Mouse (Mus musculus): ENCODE measurements around the gene Tiprl.
A peak's percentile ranks its signal among the peaks of the same experiment; 100 is the strongest.

The Tiprl gene

DNA sequence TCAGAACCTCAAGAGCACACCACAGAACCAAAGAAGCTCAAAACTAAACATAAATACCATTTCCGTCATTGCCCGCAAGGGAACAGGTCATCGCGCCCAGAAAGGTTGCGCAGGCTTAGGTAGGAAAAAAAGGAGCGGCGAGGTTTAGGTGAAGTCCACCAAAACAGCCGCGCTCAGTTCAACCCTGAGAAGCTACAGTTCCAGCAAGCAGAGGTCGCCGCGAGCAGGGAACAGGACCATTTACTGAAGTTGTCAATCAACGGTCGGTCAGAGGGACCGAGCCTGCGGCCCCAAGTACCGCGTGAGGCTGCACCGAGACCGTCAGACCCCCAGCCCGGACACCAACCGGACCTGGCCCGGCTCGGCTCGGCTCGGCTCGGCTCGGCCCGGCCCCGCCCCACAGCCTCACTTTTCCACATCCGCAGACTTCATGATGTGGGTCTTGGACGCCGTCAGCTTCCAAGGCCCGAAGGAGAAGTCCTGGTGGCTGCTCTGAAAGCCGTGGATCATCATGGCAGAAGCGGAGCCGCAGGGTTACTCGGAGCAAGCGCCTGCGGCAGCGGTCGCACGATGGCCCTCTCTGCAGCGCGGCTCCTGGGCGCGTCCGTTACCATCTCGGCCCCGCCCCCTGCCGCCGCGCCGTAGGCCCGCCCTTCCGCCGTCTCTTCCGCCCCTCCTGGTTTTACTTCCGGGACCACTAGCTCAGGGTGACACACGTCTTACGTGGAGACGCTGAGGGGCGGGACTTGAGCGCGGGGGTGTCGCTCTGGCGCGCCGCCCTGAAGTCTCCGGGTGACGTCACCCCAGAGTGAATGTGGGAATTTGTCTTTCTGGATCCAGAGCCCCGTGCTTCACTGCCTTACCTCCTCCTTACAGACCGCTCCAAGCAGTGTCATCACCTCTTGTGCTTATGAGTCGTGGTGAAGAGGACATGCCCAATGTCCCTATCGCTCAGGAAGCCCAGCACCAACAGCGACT, at the start of gene Tiprl:
Gene Tiprl, minus strand, starts transcription at position 676 of the 978 bp plus-strand sequence.
- DNase-seq (ENCODE audit: low spot score in 2 of 2) = peak; percentile 92 to 94

DNA sequence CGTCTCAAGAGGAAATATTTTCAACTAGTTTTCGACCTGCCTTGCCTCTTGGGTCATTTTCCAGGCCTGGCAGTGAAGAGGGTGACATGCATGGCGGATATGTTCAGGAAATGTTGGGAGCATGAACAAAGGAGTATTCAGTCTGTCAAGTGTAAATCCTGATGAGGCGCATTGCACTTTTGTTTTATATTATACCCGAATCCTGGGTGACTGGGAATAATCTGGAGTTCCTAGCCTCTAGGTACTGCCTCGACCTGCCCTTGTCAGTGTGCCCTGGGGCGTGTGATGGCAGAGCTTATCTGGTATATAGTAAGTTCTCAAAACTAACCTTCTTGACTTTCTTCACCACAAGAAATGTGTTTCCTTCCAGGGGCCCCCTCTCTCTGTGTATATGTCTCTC, 47.3 kb upstream of the Tiprl start:
- no peak for DNase-seq (ENCODE audit: low spot score in 2 of 2)

DNA sequence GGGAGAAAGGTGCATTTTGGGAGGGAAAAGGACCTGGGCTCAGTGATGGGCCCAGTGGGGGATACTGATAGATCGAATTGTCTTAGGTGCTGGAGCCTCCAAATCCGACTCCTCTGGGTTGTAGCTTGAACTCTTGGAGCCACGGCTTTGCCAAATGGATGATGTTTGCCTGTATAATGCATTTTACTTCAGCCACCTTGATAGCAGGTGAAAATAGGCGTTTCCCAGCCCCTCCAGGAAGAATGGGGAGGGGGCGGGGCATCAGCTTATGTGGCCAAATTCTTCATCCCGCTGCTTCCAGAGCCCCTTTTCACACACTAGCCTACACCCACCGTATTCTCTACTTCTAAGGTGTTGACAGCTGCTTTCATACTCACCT, 46.2 kb upstream of the Tiprl start:
- no peak for DNase-seq (ENCODE audit: low spot score in 2 of 2)

DNA sequence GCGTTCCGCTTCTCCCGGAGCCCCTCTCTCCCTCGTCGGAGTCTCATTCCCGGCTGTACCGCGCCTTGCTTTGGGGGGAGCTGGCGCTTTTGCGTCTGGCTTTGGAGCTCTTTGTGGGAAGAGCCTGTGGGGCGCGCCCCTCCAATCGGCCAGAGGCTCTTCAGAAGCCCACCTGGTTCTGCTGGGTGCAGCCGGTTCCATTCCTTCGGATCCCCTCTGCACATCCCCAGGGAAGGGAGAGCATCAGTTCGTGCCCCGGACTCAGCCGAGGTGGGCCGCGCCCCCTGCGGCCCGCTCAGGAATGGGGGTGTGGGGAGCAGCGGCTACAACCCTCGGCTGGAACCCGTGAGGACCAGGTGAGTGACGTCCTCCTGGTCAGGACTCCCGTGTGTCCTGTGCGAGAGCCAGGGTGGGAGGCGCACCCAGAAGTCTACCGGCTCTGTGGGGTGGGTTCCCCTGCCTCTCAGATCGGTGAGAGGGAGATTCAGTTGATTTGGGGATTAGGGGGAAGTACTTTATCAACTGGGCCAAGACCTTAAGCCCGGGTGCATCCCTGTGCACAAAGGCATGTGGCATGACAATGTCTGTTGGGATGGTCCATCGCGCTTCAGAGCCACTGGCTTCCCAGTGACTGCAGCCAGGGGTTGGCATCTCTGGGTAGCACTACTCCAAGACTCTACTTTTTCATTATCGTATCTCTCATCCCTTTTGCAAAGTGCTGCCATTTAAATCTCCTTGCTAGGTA, 45.6 kb upstream of the Tiprl start:
- peak in 1 of 2 experiments; percentile 3 for DNase-seq (ENCODE audit: low spot score in 2 of 2)

DNA sequence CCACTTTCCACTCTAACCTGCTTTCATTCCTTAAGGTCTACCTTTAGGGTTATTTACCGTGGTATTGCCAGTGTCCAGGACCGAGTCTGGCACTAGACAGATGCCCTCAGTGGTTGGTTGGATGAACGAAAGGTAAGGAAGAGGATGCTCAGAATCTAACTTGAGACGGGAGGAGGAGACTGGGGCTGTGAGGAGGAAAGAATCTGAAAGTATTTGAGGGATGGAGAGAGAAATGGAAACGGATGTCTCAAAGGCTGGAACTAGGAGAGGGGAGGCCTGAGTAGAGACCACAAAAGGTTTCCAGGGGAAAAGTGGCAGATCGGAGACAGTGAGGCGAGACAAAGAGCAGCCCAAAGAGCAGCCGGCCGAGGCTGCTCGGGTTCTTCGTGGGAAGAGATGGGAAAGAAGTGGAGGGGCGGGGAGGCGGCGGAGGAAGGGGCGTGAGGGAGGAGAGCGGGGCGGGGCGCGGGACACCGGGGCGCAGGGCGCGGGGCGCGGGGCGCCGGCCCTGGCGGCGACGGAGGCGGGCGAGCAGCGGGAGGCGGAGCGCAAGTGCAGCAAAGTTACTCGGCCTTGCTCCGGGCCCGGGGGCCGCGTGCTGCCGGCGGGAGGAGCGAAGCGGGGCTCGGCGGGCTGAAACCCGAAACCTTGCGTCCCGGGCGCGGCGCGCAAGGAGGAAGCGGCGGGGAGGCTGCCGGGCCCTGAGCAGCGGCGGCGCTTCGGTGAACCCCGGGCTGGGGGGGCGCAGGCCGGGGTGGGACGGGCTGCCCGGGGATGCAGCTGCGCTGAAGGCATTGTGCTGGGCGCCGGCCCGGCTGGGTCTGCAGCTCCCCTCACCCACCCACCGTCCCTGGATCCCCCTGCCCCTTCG, 44.8 kb upstream of the Tiprl start:
- DNase-seq (ENCODE audit: low spot score in 2 of 2) = no peak

DNA sequence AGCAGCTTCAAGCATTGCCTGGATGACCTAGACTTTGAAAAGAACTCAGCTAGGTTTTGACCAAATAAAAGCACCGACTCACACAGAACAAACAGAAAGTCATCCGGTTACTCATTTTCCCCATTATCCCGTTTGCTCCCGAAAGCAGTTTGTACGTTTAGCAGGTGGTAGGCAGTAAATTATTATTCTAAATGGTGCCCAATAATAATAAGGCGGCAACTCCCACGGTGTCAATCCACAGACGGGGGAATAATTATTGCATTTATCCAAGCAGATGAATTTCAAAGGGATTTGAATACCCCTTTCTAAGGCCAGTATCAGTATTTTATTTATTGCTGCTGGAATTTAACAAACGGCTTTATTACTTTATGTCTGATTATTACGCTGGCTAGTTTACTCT, 43.9 kb upstream of the Tiprl start:
- no peak for DNase-seq (ENCODE audit: low spot score in 2 of 2)

DNA sequence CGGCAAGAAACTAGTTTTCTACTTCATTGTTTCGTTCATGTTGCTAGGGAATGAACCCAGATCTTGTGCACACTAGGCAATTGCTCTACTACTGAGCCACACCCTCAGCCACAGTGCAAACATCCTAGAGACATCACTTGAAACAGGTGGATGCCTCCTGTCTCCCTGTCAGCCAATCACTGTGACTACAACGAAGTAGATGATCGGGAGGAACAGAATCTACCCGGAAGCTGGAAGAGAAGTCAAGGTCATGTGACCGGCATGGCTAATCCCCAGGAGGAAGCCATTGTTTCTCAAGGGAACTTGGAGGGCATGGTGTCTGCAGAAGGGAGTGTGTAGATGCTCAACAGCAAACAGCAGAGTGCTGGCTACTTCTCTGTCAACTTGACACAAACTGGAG, 38.1 kb upstream of the Tiprl start:
- no peak for DNase-seq (ENCODE audit: low spot score in 2 of 2)

DNA sequence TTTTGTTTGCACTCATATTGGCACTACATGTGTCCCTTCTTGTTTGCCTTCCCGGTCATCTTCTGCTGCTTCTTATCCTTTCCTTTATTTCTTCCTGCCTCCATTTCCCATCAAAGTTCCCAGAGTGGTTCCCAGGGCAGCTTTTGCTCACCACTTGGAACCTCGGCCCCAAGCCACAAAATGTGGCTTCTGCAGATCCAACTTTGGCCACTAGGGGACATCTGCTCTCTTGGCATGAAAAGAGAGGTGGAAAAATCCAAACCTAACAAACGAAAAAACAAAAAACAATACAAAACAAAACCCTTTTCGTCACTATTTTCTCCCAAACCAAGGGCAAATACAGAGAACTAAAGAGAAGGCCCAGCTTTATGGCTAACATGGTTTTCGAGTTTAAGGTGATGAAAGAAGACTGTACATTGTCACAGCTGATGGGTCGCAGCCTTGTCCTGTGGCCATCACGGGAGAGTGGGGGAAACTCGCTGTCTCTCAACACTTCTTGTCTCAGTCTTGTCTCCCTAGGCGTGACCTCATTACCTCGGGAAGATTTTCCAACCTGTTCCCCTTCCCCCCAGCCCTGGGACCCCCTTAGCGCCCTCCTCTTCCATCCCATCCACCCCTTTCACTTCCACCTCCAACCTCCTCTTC, 15.4 kb upstream of the Tiprl start:
- DNase-seq (ENCODE audit: low spot score in 2 of 2) = peak; percentile 18 to 31

DNA sequence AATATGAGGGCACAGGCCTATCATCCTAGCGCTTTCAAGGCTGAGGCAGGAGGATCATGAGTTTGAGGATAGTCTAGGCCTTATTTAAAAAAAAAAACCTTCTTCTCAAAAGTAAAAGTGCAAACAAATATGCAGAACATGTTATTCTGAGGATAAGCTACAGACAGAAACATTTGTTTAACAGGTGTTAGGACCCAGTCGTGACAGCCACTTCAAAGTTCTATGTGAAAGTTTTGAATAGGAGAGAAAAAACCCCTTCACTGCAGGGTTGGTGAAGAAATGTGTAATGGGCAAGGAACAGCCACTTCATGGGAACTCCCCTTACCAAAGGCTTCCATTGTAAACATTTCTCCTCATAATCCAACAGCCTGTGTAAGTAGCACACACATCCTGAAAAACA, 13.8 kb upstream of the Tiprl start:
- DNase-seq (ENCODE audit: low spot score in 2 of 2) = no peak

DNA sequence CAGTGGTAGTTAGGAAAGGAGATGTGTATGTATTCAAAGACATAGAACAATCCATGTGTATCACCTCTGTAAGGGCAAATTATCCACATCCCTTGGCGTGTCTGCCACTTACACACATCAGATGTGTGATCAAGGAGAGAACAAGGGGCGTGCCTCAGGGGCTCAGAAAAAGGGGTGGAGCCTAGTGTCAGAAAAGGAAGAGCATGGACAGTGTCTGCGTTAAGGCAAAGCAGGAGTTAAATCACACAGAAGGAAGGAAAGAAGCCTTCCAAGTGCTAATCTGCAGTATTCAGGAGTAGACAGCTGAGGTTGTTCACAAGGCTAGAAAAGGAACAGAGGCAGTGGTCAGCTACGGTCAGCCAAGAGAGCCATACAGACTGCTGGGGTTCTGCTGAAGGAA, 12.0 kb upstream of the Tiprl start:
- DNase-seq (ENCODE audit: low spot score in 2 of 2) = no peak

DNA sequence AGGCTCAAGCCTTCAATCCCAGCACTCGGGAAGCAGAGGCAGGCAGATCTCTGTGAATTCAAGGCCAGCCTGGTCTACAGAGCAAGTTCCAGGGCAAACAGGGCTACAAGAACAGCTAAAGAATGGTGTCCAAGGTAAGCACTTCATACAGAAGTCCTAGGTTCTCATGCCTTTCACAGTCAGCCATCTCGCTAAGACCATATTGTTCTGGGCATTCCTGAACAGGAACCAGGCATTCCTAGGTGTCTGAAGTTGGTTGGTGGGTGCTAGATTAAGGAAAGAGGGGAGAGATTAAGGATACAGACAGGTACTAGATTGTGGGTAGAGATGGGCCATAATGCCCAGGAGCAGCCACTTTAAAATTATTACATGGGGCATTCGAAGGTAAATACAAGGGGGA, 11.0 kb upstream of the Tiprl start:
- DNase-seq (ENCODE audit: low spot score in 2 of 2) = no peak

DNA sequence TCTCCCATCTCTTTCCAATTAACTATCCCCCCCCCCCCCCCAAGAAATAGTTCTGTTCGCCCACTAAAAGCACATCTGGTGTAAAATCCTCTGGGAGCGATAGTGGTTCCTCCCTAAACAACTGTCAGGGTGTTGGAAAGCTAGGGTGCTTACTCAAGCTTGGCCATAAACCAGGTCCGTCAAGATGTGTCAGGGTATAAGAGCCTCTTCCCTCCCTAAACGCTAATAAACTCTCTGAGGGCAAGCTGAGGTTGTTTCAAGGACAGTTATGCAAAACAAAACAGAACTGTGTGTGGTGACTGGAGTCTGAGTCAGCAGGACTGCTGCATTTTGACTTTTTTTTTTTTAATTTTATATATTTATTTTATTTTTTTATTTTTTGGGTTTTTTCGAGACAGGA, 10.3 kb upstream of the Tiprl start:
- no peak for DNase-seq (ENCODE audit: low spot score in 2 of 2)

DNA sequence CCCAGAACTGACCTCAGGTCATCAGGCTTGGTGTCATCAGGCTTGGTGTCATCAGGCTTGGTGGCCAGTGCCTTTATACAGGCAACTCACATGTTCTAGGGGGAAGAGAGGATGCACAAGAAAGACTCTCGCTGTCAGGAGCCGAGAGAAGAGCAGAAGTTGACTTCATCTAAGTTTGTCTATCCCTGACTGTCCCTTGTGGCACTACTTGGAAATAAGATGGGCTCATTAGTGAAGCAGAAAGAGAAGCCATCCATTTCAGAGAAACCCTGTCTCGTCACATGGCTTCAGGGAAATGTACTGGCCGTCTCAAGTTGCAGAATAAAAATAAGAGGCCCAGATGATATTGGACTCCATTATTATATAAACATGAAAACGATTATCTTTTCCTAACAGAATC, 9.8 kb upstream of the Tiprl start:
- DNase-seq (ENCODE audit: low spot score in 2 of 2) = no peak

DNA sequence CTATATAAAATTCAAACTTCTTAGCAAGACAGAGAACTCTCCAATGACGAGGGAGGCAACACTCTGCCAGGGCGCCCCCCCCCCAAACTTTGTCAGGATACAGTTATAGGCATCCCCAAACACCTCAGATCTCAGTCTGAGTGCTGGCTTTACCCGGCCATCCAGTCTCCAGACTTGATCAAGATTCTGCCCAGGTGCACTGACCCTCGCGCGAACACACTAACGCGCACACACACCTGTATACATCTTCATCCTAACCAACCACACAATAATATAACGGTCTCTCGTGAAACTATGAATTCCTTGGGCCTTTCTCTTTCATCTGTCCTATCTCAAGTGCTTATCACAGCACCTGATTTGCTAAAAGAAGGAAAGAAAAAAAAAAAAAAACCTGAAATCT, 950 bp downstream of the Tiprl start:
- DNase-seq (ENCODE audit: low spot score in 2 of 2) = no peak

DNA sequence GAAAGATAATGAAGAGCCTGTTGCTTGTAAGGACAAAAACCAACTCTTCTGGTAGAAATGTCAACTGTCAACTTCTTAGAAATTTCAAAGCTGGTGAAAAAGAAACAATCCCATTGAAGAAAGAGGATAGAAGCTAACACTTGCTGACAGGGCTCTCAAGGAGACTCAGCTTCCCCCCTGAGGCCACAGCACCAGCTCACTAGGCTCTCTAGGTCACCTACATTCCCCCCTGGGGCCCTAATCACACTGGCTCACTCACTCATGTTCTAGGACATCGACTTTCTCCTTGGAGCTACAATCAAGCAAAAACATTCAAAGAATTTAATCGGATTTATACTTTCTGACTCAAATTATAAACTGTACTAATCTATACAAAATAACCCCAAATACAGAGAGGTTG, 3.0 kb downstream of the Tiprl start:
- no peak for DNase-seq (ENCODE audit: low spot score in 2 of 2)

DNA sequence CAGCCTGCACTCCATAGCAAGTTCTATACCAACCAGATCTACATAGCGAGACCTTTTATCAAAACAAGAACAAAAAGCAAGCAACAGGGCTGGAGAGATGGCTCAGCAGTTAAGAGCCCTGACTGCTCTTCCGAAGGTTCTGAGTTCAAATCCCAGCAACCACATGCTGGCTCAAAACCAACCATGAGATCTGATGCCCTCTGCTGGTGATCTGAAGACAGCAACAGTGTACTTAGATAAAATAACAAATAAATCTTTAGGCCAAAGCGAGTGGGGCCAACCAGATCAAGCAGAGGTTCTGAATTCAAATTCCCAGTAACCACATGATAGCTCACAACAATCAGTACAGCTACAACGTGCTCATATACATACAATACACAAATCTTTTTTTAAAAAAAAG, 6.1 kb downstream of the Tiprl start:
- DNase-seq (ENCODE audit: low spot score in 2 of 2) = no peak

DNA sequence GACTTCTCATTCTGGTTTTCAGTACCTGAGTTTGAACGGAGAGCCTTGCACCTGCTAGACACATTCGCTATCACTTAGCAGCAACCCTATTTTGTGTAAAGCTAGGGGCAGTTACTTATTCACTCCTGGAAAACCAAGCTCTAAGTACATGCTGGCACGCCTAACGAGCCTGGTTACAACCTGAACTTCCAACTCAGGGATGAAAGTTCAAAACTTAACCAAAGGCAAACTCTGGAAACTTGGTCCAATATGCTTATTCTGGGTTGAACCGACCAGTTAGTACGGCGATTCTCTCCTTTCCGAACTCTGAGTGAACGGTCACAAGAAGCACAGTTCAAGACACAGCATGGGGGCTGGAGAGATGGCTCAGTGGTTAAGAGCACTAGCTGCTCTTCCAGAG, 7.2 kb downstream of the Tiprl start:
- no peak for DNase-seq (ENCODE audit: low spot score in 2 of 2)

DNA sequence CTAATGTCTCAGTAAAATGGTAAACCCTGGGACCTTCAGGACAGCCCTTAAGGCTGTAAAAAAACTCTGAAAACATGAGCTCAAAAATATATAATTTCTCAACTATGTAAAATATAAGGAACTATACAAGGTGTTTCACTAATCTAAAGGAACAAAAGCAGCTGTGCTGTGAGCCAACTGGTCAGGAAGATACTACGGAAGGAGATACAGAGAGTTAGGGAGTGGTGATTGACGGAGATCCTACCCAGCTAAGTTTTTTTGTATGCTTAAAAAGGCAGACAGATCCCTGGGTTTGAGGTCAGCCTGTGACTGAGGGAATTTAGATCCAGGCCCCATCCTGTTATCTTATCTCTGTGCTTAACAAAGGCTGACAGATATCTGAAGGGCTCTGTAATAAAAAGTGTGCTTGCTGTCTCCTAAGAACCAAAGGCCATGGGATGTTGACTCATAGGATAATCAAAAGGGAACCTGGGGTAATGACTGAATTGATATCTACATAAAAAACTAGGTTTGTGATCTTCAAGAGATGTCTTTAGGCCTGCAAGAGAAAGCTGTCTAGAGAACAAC, 19.7 kb downstream of the Tiprl start:
- no peak for DNase-seq (ENCODE audit: low spot score in 2 of 2)

DNA sequence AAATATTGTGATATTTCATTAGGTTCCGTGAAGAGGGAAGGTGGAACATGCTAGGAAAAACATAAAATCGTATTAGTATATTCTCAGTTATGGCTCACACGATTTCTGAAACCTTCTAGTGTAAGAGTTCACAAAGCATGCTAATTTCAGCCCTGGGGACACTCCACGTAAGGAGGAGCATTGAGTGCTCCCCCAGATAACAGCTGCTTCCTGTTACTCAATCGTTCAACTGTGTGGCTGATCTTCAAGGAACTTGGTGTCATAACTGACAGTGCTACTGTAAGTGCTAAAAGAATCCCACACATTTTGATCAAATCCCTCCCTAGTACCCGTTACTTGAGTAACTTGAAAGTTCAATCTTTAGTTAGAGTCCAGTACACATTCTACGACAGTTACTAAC, 21.0 kb downstream of the Tiprl start:
- DNase-seq (ENCODE audit: low spot score in 2 of 2) = no peak

DNA sequence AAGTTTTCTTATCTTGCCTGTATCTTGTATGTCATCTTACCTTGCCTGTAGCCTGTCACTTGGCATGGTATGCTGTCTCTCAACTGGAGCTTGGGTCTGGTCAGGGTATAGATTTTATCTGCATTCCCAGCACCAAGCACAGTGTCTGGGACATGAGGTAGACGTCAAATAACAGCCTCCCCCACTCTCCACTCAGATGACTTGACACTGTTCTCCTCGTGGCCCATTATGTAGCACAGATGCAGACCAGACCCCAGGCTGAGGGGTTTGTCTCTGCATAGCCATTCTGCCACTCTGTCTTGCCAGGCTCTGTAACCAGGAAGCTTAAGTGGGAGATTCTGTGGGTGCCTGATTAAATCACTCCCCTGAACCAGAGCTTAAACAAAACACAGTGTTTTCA, 31.2 kb downstream of the Tiprl start:
- no peak for DNase-seq (ENCODE audit: low spot score in 2 of 2)

DNA sequence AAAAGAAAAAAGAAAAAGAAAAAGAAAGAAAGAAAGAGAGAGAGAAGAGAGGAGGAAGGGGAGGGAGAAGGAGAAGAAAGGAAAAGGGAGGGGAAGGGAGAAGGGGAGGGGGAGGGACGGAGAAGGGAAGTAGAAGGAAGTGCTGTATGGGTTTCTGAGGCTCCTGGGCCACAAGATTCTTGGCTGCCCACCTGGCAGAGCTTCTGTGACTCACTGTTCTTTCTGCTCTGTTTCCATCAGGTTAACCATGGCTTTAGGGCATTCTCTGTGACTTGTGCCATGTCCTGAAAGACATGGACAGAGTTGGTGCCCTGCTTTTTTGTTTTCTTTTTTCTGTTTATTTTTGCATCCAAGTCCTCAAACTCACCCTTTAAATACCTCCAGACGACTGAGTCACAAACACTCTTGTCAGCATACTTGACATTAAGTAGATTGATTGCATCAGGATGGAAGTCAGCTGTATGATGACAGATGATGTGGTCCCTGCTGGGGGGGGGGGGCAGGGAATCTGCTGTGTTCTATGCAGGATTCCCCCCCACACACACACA, 33.2 kb downstream of the Tiprl start:
- DNase-seq (ENCODE audit: low spot score in 2 of 2) = no peak
